Mouse (Mus musculus): Measurements from ENCODE around the gene Stau1.

GRCm38 (mm10) chr2:167014702-167015381 is 18.7 kb upstream of the Stau1 start, which contains the start of gene Ddx27:
- TF ChIP-seq CTCF (IDR thresholded peaks at IDR 0.05) (no peak), POLR2A (IDR thresholded peaks at IDR 0.05; ENCODE audit: insufficient read depth, low read depth, low read length) (peak; percentile 71)
